Mouse (Mus musculus): ENCODE measurements around the gene Gprasp1. TPM values are rescaled to one million over a fixed set of nuclear protein-coding genes. Genes with fewer than 3 reads are reported as not detected.

The Gprasp1 gene
- polyA plus RNA-seq (2012; fragmentation: generic; extraction: Trizol), result 1 to 10 TPM; 1.1 to 3.8 TPM

GRCm38 (mm10) chrX:135742304-135743055, at the start of gene Gprasp1, which contains the start of gene Armcx5:
Gprasp1 (plus strand) TSS chrX:135742733.
Armcx5 (plus strand) TSS chrX:135742733.

GRCm38 (mm10) chrX:135693633-135694032, 48.9 kb upstream of the Gprasp1 start, which contains the start of gene Tcp11x2:
Tcp11x2 (minus strand) TSS chrX:135693790.

GRCm38 (mm10) chrX:135725161-135725560, 17.4 kb upstream of the Gprasp1 start, which contains the start of gene Tmsb15a:
Tmsb15a (minus strand) TSS chrX:135725261.

GRCm38 (mm10) chrX:135797212-135797644, 54.7 kb downstream of the Gprasp1 start, which contains the start of gene Bhlhb9:
Bhlhb9 (plus strand) TSS chrX:135797594.

GRCm38 (mm10) chrX:135838521-135839360, 96.2 kb downstream of the Gprasp1 start, which contains the start of gene Gprasp2:
Gprasp2 (plus strand) TSS chrX:135839034.

Other genes with a start within 250 kb of the Gprasp1 start
- gene AV320801, start 248.1 kb upstream of the Gprasp1 start, polyA plus RNA-seq (2012; fragmentation: generic; extraction: Trizol), result not detected
- under 1 TPM in 1 of 2 experiments, not detected in 1; 0.02 TPM for gene Nxf7, start 144.0 kb upstream of the Gprasp1 start, polyA plus RNA-seq (2012; fragmentation: generic; extraction: Trizol)
- not detected for gene Prame, start 115.0 kb upstream of the Gprasp1 start, polyA plus RNA-seq (2012; fragmentation: generic; extraction: Trizol)
- under 1 TPM in 1 of 2 experiments, not detected in 1; 0.08 TPM for gene Tcp11x2, start 48.9 kb upstream of the Gprasp1 start, polyA plus RNA-seq (2012; fragmentation: generic; extraction: Trizol)
- not detected for gene Tmsb15a, start 17.5 kb upstream of the Gprasp1 start, polyA plus RNA-seq (2012; fragmentation: generic; extraction: Trizol)
- 1 to 10 TPM in 1 of 2 experiments, under 1 TPM in 1; 0.08 to 1.4 TPM for gene Armcx5, start within 50 bp of the Gprasp1 start, polyA plus RNA-seq (2012; fragmentation: generic; extraction: Trizol)
- gene Bhlhb9, start 54.9 kb downstream of the Gprasp1 start, polyA plus RNA-seq (2012; fragmentation: generic; extraction: Trizol), result under 1 TPM; 0.04 to 0.72 TPM
- under 1 TPM in 1 of 2 experiments, not detected in 1; 0.01 TPM for gene Gprasp2, start 96.3 kb downstream of the Gprasp1 start, polyA plus RNA-seq (2012; fragmentation: generic; extraction: Trizol)

Data from C3H10T1/2 (cell line).